Mouse (Mus musculus) embryonic facial prominence, embryonic 10.5 days (tissue): ENCODE measurements around the gene Mapk8ip3. TPM values are rescaled to one million over a fixed set of nuclear protein-coding genes. Genes with fewer than 3 reads are reported as not detected.
"Not testable (repeated sequence)": the region's sequence is repeated elsewhere in the genome, so short reads cannot be mapped to it uniquely, and the experiment has no call there.

Experiments
- DNase-seq: peaks from one replicate; pipeline ENCODE4 v3.0.0-alpha.2; 2017; ENCODE audit warnings: low spot score
- H3K27ac ChIP-seq: fragments of 300-500 bp; sonication (generic); replicated peaks from 2 replicates; pipeline ENCODE4 v1.5.1; 2016; ENCODE audit warnings: mild to moderate bottlenecking
- H3K27me3 ChIP-seq: fragments of 300-500 bp; sonication (generic); replicated peaks from 2 replicates; pipeline ENCODE4 v1.6.1; 2016; ENCODE audit warnings: low read depth, mild to moderate bottlenecking; ENCODE audit not compliant: poor library complexity, severe bottlenecking
- H3K36me3 ChIP-seq: fragments of 300-500 bp; sonication (generic); replicated peaks from 2 replicates; pipeline ENCODE4 v1.6.1; 2016; ENCODE audit warnings: mild to moderate bottlenecking, moderate library complexity
- H3K4me1 ChIP-seq: fragments of 300-500 bp; sonication (generic); 2 replicates; pipeline ENCODE4 v1.6.1; 2016
- H3K4me3 ChIP-seq: fragments of 300-500 bp; sonication (generic); 2 replicates; pipeline ENCODE4 v1.5.1; 2016; ENCODE audit warnings: mild to moderate bottlenecking, moderate library complexity
- H3K9me3 ChIP-seq: fragments of 300-500 bp; sonication (generic); 2 replicates; pipeline ENCODE4 v1.6.1; 2016; ENCODE audit warnings: mild to moderate bottlenecking
- WGBS: fragments of 180-500 bp; shearing (Covaris S2); methylation state at CpG from one replicate; pipeline ENCODE4 v1.1.7; 2016; 5-methylcytosine and 5-hydroxymethylcytosine counted together
- polyA plus RNA-seq: library from polyadenylated mRNA; unstranded; fragments of >200 nt; fragmentation: Nextera tagmentation; extraction: Ambion mirVana; gene quantifications from 2 replicates; pipeline ENCODE4 v1.2.1, GENCODE M21; 2016

The Mapk8ip3 gene
- 40.8 and 40.9 TPM in 2 replicates for polyA plus RNA-seq

DNA sequence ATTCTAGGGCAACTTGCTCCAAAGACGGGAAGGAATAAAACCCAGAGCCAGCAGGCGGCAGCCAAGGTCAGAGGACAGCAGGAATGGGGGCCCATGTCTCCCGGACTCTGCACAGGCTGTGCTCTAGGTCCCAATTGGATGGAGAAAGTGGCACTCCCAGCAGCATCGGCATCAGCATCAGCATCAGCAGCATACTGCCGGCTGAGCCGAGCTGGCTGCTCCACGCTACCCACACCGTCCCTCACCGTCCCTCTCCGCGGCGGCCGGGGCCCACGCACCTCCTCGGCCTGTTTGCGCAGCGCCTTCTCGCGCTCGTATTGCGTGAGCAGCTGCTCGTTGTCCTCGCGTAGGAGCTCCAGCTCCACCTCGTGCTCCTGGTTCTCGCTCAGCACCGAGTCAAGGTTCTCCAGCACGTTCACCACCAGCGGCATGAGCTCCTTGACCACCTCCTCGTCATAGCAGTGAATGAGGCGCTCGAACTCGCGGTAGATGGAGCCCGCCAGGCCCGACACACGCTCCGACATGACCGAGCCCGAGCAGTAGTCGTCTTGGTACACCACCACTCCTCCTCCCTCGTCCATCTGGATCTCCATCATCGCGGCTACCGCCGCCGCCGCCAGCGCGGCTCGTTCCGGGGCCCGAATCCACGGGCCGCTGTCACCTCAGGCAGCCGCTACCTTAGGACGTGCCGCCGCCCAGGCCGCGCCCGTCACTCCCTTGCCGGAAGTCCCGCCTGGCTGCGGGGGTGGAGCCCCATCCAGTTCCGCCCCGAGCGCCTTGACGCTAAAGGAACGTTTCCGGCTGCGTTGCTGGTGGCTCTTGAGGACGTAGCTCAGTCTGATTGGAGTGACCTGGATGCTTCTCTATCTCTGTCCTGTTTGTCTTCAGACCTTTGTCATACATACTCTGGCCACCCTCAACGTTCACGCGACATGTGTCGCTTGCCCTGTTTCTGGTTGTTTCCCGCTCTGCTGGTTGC, at the start of gene Mapk8ip3:
Gene Mapk8ip3 (minus strand): TSS at position 719 of the 979 bp plus-strand sequence.
- Histone ChIP-seq H3K4me1 (peaks cover 16% of the 10 kb centered on the region), H3K27me3 (no peaks in the 10 kb centered on the region), H3K27ac (peak within 1 kb of the TSS; percentile 90), H3K9me3 (no peaks in the 10 kb centered on the region), H3K36me3 (peaks cover 33% of the 10 kb centered on the region), H3K4me3 (peak within 1 kb of the TSS; percentile 94)
- WGBS, result under 1% methylated on average over 78 of the region's 78 CpGs
- DNase-seq, result peak; percentile 95

DNA sequence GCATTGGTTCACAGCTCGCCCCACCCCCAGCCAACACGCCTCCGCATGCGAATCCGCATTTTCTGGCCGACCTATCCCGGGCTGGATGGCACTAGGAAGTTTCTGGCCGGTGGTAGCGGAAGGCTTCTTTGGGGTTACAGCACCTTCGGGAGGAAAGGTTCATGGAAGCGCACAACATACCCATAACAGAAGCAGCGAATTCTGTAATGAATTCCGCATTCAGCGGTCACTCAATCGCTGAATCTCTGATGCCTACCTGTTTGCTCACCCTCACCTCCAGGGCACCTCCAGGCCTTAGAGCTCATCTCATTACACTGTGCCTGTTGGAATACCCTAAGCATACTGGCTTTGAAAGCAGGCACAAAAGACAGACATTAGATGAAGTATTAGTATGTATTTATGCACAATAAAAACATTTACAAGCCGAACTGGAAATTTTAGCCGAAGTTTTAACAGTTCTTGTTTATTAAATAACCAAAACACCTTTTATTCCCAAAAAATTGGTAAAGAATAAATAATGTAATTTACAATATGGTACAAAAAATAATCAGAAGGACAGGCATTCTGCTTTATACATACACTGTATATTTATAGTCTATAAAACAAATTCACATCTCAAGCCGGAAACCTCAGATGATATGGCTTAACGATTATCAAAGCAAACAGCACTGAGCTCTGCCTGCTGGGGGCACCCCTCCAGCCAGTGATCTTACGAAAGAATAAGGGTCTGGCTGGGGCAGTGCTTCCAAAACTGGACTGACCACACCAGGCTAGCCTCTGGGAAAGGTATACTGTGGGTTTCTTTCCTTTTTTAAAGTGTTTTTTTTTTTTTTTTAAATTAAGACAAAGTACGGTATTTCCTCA, 24.3 kb upstream of the Mapk8ip3 start:
- peak overlapping the region; percentile 96 for H3K4me3 ChIP-seq
- H3K36me3 ChIP-seq, result peaks cover 68% of the 10 kb centered on the region
- peak overlapping the region; percentile 98 for H3K27ac ChIP-seq
- no peaks in the 10 kb centered on the region for H3K27me3 ChIP-seq
- peaks cover 14% of the 10 kb centered on the region for H3K4me1 ChIP-seq
- no peak for DNase-seq
- 18% methylated on average over 21 of the region's 21 CpGs for WGBS
- H3K9me3 ChIP-seq, result no peaks in the 10 kb centered on the region

DNA sequence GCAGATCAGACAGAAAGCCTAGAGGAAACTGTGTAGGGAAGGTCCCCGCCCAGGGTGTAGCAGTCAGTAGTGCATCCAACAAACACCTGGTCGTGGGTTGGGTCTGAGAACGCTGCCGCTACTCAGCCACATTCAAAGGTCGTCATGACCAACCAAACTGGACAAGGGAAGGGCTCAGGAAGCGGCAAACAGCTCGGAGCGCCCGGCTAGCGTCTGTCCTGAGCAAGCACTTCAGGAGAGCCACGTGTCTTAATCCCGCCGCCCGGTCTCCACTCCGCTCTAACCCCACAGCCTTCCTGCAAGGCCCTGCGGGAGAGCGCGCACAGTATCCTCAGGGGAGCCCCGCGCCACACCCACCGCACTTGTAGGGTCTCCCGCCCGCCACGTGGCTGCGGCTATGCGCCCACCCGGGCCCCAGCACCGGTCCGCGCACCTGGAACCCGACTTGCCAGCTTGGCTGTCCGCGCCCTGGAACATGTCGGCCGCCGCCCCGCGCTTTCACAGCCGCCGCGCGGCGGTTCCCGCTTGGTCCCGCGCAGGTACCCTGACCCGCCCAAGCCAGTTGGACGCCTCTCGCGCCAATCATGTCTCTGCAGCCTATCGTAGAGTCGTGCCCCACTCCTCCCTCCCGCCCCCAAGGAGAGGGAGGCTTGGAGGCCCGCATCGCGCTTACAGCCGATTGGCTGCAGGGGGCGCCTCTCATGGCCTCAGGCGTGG, 23.5 kb upstream of the Mapk8ip3 start, which contains the start of gene Jpt2:
Gene Jpt2 (minus strand): TSS at position 555 of the 717 bp plus-strand sequence.
- peak; percentile 99 for DNase-seq
- Histone ChIP-seq H3K27ac (peak within 1 kb of the TSS; percentile 98), H3K27me3 (no peaks in the 10 kb centered on the region), H3K4me3 (peak within 1 kb of the TSS; percentile 96), H3K4me1 (peaks cover 14% of the 10 kb centered on the region), H3K36me3 (peaks cover 68% of the 10 kb centered on the region), H3K9me3 (no peaks in the 10 kb centered on the region)
- WGBS, result under 1% methylated on average over 59 of the region's 59 CpGs

DNA sequence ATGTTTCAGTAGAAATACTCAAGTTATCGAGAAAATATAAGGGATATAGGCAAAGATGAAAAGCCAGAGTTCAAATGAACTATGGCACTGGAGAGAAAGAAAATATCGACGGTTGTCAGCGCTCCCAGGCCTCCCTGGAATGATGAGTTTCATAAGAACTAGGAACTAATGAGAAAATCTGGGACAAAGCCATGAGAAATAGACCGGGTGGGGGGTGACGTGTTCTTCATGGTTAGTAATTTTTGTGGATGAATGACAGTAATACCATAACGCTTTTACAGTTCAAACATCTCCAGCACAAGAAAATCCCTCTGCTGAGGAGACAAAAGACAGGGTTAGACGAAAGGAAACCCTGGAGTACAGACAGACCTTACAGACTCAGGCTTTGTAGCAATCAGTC, 22.6 kb upstream of the Mapk8ip3 start:
- peaks cover 14% of the 10 kb centered on the region for H3K4me1 ChIP-seq
- H3K9me3 ChIP-seq, result no peaks in the 10 kb centered on the region
- H3K27me3 ChIP-seq, result no peaks in the 10 kb centered on the region
- peaks cover 68% of the 10 kb centered on the region for H3K36me3 ChIP-seq
- H3K4me3 ChIP-seq, result peak overlapping the region; percentile 96
- no peak for DNase-seq
- H3K27ac ChIP-seq, result peak overlapping the region; percentile 98
- 55% methylated on average over 8 of the region's 8 CpGs for WGBS

DNA sequence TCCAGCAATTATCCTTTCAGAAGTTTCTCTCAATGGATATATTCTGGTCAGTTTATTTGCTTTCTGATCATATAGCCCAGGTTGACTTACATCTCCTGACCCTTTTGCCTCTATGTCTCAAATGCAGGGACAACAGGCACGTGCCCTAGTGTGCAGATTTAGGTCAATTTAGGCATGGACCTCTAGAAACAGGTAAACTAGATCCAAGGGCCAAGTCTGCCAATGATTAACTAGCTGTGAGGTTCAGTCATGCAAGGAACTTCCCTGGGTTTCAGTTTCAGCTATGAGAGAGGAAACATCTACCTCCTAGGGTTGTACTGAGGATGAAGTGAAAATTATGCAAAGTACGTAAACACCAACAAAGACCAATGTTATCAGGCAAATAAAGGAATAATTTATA, 16.5 kb upstream of the Mapk8ip3 start:
- no peak overlapping the region for H3K4me3 ChIP-seq
- H3K27me3 ChIP-seq, result no peaks in the 10 kb centered on the region
- no peaks in the 10 kb centered on the region for H3K4me1 ChIP-seq
- no peaks in the 10 kb centered on the region for H3K9me3 ChIP-seq
- no peak for DNase-seq
- peaks cover 93% of the 10 kb centered on the region for H3K36me3 ChIP-seq
- H3K27ac ChIP-seq, result no peak overlapping the region
- WGBS, result 91% methylated on average over 2 of the region's 2 CpGs

DNA sequence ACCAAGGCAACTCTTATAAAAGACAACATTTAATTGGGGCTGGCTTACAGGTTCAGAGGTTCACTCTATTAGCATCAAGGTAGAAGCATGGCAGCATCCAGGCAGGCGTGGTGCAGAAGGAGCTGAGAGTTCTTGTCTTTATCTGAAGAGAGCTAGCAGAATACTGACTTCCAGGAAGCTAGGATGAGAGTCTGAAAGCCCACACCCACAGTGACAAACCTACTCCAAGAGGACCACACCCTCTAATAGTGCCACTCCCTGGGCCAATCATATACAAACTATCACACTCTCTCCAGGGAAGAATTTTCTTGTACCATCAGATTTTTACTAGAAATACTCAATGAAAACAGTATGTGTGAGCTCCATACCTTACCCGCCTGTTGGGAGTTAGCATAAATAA, 13.9 kb upstream of the Mapk8ip3 start:
- Histone ChIP-seq H3K27me3 (no peaks in the 10 kb centered on the region), H3K4me3 (no peak overlapping the region), H3K4me1 (no peaks in the 10 kb centered on the region), H3K9me3 (no peaks in the 10 kb centered on the region), H3K36me3 (peaks cover 99% of the 10 kb centered on the region), H3K27ac (no peak overlapping the region)
- WGBS, result 88% methylated on average over 2 of the region's 2 CpGs
- no peak for DNase-seq

DNA sequence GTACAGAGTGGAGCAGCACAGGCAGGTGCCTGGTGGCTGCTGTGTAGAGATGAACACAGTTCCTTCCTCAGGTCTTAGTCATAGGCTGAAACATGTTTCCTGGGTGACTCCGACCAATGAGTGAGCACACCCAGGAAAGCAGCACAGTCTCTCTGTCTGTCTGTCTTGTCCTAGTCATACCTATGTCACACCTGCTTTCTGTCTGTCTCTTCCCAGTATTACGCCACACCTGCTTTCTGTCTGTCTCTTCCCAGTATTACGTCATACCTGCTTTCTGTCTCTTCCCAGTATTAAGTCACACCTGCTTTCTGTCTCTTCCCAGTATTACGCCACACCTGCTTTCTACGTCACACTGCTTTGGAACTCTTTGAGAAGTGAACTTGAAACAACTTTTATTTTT, 11.4 kb upstream of the Mapk8ip3 start:
- Histone ChIP-seq H3K27me3 (no peaks in the 10 kb centered on the region), H3K9me3 (no peaks in the 10 kb centered on the region), H3K27ac (no peak overlapping the region), H3K4me3 (no peak overlapping the region), H3K4me1 (no peaks in the 10 kb centered on the region), H3K36me3 (peaks cover 100% of the 10 kb centered on the region)
- WGBS, result 97% methylated on average over 5 of the region's 5 CpGs
- no peak for DNase-seq

DNA sequence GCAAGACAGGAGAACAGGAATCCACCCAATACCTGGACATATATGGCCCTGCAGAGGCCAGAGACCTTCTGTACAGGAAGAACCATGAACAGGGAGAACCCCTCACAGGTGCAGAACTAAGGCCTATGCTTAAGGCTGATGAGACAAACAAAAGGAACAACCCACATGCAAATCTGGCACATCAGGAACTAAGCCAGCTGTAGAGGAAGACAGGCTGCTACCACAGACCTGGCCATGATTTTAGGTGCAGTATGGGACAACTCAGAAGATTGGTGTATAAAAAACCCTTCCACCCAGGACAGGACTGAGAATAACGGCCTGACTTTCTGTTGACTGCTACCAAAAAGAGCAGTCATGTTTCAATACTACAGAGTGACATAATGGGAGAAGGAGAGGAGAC, 6.8 kb upstream of the Mapk8ip3 start:
- H3K4me3 ChIP-seq, H3K27me3 ChIP-seq, DNase-seq, H3K9me3 ChIP-seq, H3K27ac ChIP-seq, H3K4me1 ChIP-seq: not testable (repeated sequence)
- WGBS, result 96% methylated on average over 1 of the region's 1 CpGs
- peaks cover 76% of the 10 kb centered on the region for H3K36me3 ChIP-seq

DNA sequence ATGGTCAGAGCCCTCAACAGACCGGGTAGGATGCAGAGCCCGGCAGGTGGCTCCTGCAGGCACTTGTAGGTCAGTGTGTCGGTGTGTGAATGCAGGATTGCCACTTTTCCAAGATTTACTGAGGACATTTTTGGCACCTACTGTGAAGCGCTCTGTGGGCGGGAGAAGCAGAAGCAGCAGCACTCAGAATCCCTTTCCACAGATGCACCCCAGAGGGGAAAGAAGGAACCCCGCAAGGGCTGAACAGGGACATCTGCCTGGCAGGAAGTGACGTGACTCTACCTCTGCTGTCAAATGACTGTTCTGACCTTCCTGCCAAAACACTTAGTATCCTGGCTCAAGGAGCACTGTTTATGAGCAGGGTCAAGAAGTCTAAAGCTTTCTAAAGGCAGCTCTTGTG, 6.3 kb upstream of the Mapk8ip3 start:
- 91% methylated on average over 7 of the region's 7 CpGs for WGBS
- no peak overlapping the region for H3K4me3 ChIP-seq
- DNase-seq, result no peak
- peaks cover 70% of the 10 kb centered on the region for H3K36me3 ChIP-seq
- no peaks in the 10 kb centered on the region for H3K27me3 ChIP-seq
- H3K4me1 ChIP-seq, result no peaks in the 10 kb centered on the region
- H3K9me3 ChIP-seq, result no peaks in the 10 kb centered on the region
- no peak overlapping the region for H3K27ac ChIP-seq

DNA sequence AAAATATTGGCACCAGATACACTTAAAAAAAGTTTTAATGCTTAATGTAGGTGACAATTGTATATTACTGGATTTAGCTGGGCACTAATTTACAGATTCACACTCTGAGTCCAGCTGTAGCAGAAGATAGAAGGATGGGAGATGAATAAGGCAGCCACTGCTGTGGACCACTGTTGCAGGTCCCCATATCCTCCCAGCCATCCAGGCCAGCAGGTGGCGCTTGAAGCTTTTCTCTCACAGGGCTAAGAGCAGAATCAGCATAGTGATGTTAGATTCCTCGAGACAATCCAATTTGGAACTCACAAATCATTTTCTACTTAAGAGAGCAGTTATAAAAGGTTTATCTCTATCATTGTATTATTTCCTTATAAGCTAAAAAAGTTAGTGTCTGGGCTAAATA, 5.7 kb upstream of the Mapk8ip3 start:
- not testable (repeated sequence) for H3K27ac ChIP-seq, DNase-seq, H3K9me3 ChIP-seq, H3K27me3 ChIP-seq, H3K4me3 ChIP-seq, H3K4me1 ChIP-seq
- WGBS, result 34% methylated on average over 2 of the region's 2 CpGs
- peaks cover 64% of the 10 kb centered on the region for H3K36me3 ChIP-seq

DNA sequence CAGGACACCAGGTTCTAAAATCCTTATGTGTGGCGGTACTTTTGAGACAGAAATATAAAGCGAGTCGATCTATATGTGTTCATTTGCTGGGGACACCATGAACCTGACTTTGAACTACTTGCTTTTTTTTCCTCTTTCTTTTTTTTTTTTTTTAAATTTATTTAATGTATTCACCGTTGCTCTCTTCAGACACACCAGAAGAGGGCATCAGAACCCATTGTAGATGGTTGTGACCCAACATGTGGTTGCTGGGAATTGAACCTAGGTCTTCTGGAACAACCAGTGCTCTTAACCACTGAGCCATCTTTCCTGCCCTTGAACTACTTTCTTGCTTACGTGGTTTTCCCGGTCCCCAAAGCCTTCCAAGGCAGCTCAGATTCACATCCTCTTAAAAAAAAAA, 489 bp upstream of the Mapk8ip3 start:
- Histone ChIP-seq H3K27me3 (no peaks in the 10 kb centered on the region), H3K36me3 (peaks cover 33% of the 10 kb centered on the region), H3K4me3 (peak overlapping the region; percentile 94), H3K4me1 (peaks cover 16% of the 10 kb centered on the region), H3K9me3 (no peaks in the 10 kb centered on the region), H3K27ac (peak overlapping the region; percentile 90)
- WGBS, result 46% methylated on average over 6 of the region's 6 CpGs
- DNase-seq, result no peak

DNA sequence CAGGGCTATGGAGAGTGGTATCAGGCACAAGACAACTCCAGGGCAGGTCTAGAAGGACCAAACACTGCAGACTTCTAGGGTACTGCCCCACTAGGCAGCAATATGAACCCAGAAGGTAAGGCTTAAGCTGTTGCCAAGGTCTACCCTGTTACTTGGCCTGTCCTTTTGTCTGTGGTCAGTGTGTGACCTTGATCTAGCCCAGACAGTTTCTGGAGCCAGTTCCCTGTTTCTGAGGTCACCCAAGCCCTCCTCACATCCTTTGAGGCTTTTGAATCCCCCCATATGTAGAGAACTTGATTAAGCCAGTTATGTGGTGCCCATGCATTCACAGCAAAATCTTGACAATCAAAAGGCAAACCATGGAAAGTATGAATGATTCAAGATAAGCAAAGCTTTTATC, 1.1 kb downstream of the Mapk8ip3 start:
- no peaks in the 10 kb centered on the region for H3K27me3 ChIP-seq
- no peak for DNase-seq
- H3K27ac ChIP-seq, result peak overlapping the region; percentile 90
- H3K4me1 ChIP-seq, result peaks cover 16% of the 10 kb centered on the region
- H3K36me3 ChIP-seq, result peaks cover 32% of the 10 kb centered on the region
- H3K9me3 ChIP-seq, result no peaks in the 10 kb centered on the region
- H3K4me3 ChIP-seq, result peak overlapping the region; percentile 94
